Mouse (Mus musculus): ENCODE results near the gene S100a3.

DNA sequence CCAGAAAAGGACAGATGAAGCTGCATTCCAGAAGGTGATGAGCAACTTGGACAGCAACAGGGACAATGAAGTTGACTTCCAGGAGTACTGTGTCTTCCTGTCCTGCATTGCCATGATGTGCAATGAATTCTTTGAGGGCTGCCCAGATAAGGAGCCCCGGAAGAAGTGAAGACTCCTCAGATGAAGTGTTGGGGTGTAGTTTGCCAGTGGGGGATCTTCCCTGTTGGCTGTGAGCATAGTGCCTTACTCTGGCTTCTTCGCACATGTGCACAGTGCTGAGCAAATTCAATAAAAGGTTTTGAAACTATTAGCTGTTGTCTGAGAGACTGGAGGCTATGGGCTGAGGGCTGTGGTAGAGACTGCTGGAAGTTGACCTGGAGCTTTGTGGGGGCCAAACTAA, 45.4 kb downstream of the S100a3 start:
- TF ChIP-seq MAFK (IDR thresholded peaks at IDR 0.05; ENCODE audit: insufficient read depth, low read depth, low read length) (no peak), HCFC1 (IDR thresholded peaks at IDR 0.05; ENCODE audit: borderline replicate concordance, insufficient read depth, low read length) (no peak), ZC3H11A (IDR thresholded peaks at IDR 0.05; ENCODE audit: borderline replicate concordance, low read depth, low read length) (no peak), CHD2 (IDR thresholded peaks at IDR 0.05; ENCODE audit: low read depth, low read length) (no peak)
